Mouse (Mus musculus) liver, adult 2 months (tissue): ENCODE measurements around the gene Ecsit. TPM values are rescaled to one million over a fixed set of nuclear protein-coding genes. Genes with fewer than 3 reads are reported as not detected.

Experiments used
- DNase-seq: peaks from one replicate; pipeline ENCODE4 v3.0.0-alpha.2; 2011; ENCODE audit warnings: low read depth, low spot score; ENCODE audit errors: extremely low read depth
- H3K27ac ChIP-seq: fragments of 200-500 bp; replicated peaks from 2 replicates; pipeline ENCODE4 v1.5.1; 2012; ENCODE audit warnings: low read depth, mild to moderate bottlenecking, control low read depth, inconsistent platforms, low read length; ENCODE audit not compliant: insufficient read depth
- H3K27me3 ChIP-seq: fragments of 200-500 bp; 2 replicates; pipeline ENCODE4 v1.6.1; 2012; ENCODE audit warnings: mild to moderate bottlenecking, moderate library complexity, low read length, inconsistent platforms; ENCODE audit not compliant: control insufficient read depth, insufficient read depth
- H3K36me3 ChIP-seq: fragments of 200-500 bp; 2 replicates; pipeline ENCODE4 v1.6.1; 2012; ENCODE audit warnings: low read length, inconsistent platforms; ENCODE audit not compliant: control insufficient read depth, insufficient read depth
- H3K4me1 ChIP-seq: fragments of 200-500 bp; 2 replicates; pipeline ENCODE4 v1.6.1; 2011; ENCODE audit warnings: low read length; ENCODE audit not compliant: control insufficient read depth, insufficient read depth
- H3K4me3 ChIP-seq: fragments of 200-500 bp; 2 replicates; pipeline ENCODE4 v1.5.1; 2011; ENCODE audit warnings: low read depth, mild to moderate bottlenecking, control low read depth, low read length, moderate library complexity; ENCODE audit not compliant: insufficient read depth
- H3K79me2 ChIP-seq: fragments of 200-500 bp; 2 replicates; pipeline ENCODE4 v1.6.1; 2012; ENCODE audit warnings: inconsistent platforms, mild to moderate bottlenecking, low read length, moderate library complexity; ENCODE audit not compliant: control insufficient read depth, insufficient read depth
- H3K9ac ChIP-seq: fragments of 200-500 bp; 2 replicates; pipeline ENCODE4 v1.6.1; 2012; ENCODE audit warnings: low read depth, mild to moderate bottlenecking, control low read depth, inconsistent platforms, low read length
- CTCF ChIP-seq: fragments of 200-500 bp; IDR thresholded peaks from 2 replicates; pipeline ENCODE4 v1.5.1; 2011; ENCODE audit warnings: low read depth, low read length, control low read depth
- POLR2A ChIP-seq: fragments of 200-500 bp; IDR thresholded peaks from 2 replicates; pipeline ENCODE4 v1.6.1; 2011; ENCODE audit warnings: low read length, control low read depth; ENCODE audit not compliant: insufficient read depth; ENCODE audit errors: extremely low read depth
- WGBS: fragments of 180-500 bp; shearing (Covaris S2); methylation state at CpG from one replicate; pipeline ENCODE4 v1.1.7; 2018; 5-methylcytosine and 5-hydroxymethylcytosine counted together
- polyA plus RNA-seq: library from polyadenylated mRNA; depleted of rRNA; stranded (reverse); fragments of >200 nt; gene quantifications from 2 replicates; pipeline ENCODE4 v1.2.3, GENCODE M21; 2012
- total RNA-seq: library from RNA; depleted of rRNA; stranded (reverse); fragments of >200 nt; gene quantifications from 2 replicates; pipeline ENCODE4 v1.2.3, GENCODE M21; 2014

Ecsit gene
- total and polyA plus RNA-seq, 2 experiments, result 34.1 to 63.9 TPM

DNA sequence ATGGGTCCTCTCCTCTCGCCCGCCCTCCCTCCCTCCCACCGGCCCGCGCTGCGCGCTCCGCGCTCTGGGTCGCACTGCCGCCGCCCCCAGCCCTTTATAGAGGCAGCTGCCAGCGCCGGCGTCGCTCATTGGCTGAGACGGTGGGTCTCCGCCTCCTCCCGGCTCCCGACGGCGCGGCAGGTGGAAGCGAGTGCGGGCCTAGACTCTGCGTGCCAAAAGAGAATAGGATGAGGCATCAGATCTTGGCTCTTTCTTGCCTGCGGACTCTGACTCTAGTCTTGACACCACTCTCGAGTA, 33.3 kb downstream of the Ecsit start, which contains the start of gene Elavl3:
TSS of gene Elavl3 (minus strand) at position 66 of the 297 bp plus-strand sequence.
- TF ChIP-seq POLR2A, result no peak
- TF ChIP-seq CTCF, result no peak
- 6% methylated on average over 24 of the region's 28 CpGs for WGBS
- Histone ChIP-seq H3K27ac (no peak within 1 kb of the TSS), H3K4me1 (peaks cover 7% of the 10 kb centered on the region; the same call in 1 of the 2 replicates), H3K4me3 (no peak within 1 kb of the TSS), H3K9ac (no peak within 1 kb of the TSS), H3K27me3 (peaks cover 19% of the 10 kb centered on the region), H3K79me2 (no peaks in the 10 kb centered on the region), H3K36me3 (no peaks in the 10 kb centered on the region)
- DNase-seq, result no peak

DNA sequence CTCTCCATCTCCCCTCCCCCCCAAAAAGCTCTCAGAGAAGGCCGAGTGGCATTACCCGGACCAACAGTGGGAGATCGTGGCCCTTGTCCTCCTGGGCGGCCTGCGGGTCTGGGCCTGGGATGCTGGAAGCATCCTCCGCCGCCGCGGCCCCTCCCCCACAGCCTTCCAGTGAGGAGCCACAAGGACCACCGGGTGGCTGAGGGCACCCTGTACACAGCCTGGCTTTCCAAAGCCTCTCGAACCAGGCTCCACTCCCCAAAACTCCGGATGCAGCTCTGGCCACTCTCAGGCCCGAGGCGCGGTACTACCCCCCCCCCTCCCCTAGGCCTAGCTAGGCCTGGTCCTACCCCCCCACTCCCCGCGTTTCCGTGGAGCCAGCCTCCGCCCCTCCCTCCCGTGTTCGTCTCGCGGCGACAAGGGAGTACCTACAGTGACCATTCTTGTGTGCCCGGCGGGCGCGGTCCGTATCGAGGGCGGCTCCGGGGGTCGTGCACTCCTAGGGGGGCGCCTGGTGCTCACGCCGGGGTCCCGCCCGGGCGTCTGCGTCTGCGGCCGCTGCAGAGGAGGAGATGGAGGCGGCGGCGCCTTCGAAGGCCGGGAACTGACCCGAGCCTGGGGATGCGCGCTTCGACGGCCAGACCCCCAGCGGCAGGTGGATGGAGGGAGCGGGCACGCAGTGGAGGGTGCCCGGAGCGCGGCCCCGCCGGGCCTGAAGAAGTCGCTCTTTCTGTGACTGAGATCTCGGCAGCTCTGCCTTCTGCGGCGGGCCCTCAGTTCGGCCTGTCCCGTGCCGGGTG, 33.9 kb downstream of the Ecsit start:
- DNase-seq, result no peak
- Histone ChIP-seq H3K36me3 (no peaks in the 10 kb centered on the region), H3K79me2 (no peaks in the 10 kb centered on the region), H3K9ac (no peak overlapping the region), H3K27ac (no peak overlapping the region), H3K4me1 (peaks cover 6% of the 10 kb centered on the region; the same call in 1 of the 2 replicates), H3K27me3 (peaks cover 19% of the 10 kb centered on the region), H3K4me3 (no peak overlapping the region)
- 5% methylated on average over 63 of the region's 67 CpGs for WGBS
- TF ChIP-seq POLR2A (no peak), CTCF (no peak)

GRCm38 (mm10) chr9:22050351-22050889, 34.8 kb downstream of the Ecsit start:
- Histone ChIP-seq H3K27ac (no peak overlapping the region), H3K27me3 (peaks cover 19% of the 10 kb centered on the region), H3K4me3 (peak overlapping the region; percentile 6; the same call in 1 of the 2 replicates), H3K9ac (no peak overlapping the region), H3K4me1 (0 out of 2 replicates have a peak, but pooled peaks cover 2% of the 10 kb centered on the region), H3K79me2 (no peaks in the 10 kb centered on the region), H3K36me3 (no peaks in the 10 kb centered on the region)
- WGBS, result 7% methylated on average over 43 of the region's 43 CpGs
- TF ChIP-seq POLR2A (no peak), CTCF (no peak)
- no peak for DNase-seq

DNA sequence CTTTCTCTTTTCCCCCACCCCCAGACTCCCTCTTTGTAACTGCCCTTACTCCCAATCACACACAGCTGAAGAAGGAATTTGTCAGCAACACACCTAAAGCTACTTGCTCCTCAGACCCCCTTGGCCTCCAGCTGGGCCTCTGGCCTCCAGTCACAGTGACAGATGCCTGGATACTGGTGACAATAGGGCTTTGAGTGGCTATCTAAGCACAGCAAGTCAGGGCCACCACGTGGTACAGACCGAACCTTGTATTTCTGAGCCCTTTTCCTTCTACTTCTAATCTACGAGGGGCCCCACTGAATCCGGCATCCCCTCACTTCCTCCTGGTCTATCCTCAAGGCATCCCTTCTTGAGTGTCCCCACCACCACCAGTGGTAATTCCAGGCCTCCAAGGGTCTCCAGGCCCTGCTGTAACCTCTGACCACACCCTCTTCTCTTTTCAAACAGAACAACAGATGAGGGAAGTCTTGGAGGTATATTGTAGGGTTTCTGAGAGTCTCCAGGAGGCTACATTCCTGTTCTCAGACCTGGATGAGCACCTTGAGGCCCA, 35.4 kb downstream of the Ecsit start:
- no peaks in the 10 kb centered on the region for H3K4me1 ChIP-seq
- 71% methylated on average over 4 of the region's 4 CpGs for WGBS
- H3K27me3 ChIP-seq, result peaks cover 19% of the 10 kb centered on the region

GRCm38 (mm10) chr9:22049315-22049714, 35.9 kb downstream of the Ecsit start:
- TF ChIP-seq CTCF (no peak), POLR2A (no peak)
- Histone ChIP-seq H3K27me3 (peaks cover 19% of the 10 kb centered on the region), H3K4me1 (no peaks in the 10 kb centered on the region), H3K79me2 (no peaks in the 10 kb centered on the region), H3K9ac (no peak overlapping the region), H3K36me3 (no peaks in the 10 kb centered on the region), H3K4me3 (no peak overlapping the region), H3K27ac (no peak overlapping the region)
- no peak for DNase-seq
- WGBS, result 75% methylated on average over 11 of the region's 11 CpGs

More for the DNA sequence above, 35.4 kb downstream of the Ecsit start:
- no peaks in the 10 kb centered on the region for H3K36me3 ChIP-seq
- DNase-seq, result no peak
- TF ChIP-seq CTCF (no peak), POLR2A (no peak)
- H3K27ac ChIP-seq, result no peak overlapping the region
- H3K9ac ChIP-seq, result no peak overlapping the region
- H3K79me2 ChIP-seq, result no peaks in the 10 kb centered on the region
- H3K4me3 ChIP-seq, result no peak overlapping the region

DNA sequence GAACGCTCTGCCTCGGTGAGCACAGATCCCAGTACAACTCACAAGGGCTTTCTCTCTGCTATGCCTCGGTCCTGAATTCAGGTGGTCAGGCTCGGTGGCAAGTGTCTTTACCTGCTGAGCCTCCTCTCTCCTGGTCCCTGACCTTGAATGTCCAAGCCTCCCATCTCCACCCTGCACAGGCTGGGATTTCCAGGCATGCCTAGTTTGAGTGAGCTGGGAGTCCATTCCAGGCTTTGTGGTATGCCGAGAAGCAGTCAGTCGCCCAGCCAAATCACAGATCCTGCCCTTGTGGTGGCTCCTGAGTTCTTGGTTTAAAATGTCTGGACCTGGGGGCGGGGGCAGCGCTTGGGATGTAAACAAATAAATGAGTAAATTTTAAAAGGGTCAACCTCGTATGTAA, 37.9 kb downstream of the Ecsit start:
- Histone ChIP-seq H3K36me3 (no peaks in the 10 kb centered on the region), H3K79me2 (no peaks in the 10 kb centered on the region), H3K27me3 (peaks cover 19% of the 10 kb centered on the region), H3K27ac (no peak overlapping the region), H3K4me3 (no peak overlapping the region), H3K9ac (no peak overlapping the region), H3K4me1 (no peaks in the 10 kb centered on the region)
- no peak for TF ChIP-seq CTCF
- TF ChIP-seq POLR2A, result no peak
- DNase-seq, result no peak
- 57% methylated on average over 9 of the region's 9 CpGs for WGBS
